Mouse (Mus musculus): ENCODE measurements at regions not wholly inside any gene's neighbourhood (a gene's known extent, or its start where the extent isn't known, plus 50 kb on each side); places are given as distances from the start of the nearest gene placed in this dataset.
A peak's percentile ranks its signal among the peaks of the same experiment; 100 is the strongest.

DNA sequence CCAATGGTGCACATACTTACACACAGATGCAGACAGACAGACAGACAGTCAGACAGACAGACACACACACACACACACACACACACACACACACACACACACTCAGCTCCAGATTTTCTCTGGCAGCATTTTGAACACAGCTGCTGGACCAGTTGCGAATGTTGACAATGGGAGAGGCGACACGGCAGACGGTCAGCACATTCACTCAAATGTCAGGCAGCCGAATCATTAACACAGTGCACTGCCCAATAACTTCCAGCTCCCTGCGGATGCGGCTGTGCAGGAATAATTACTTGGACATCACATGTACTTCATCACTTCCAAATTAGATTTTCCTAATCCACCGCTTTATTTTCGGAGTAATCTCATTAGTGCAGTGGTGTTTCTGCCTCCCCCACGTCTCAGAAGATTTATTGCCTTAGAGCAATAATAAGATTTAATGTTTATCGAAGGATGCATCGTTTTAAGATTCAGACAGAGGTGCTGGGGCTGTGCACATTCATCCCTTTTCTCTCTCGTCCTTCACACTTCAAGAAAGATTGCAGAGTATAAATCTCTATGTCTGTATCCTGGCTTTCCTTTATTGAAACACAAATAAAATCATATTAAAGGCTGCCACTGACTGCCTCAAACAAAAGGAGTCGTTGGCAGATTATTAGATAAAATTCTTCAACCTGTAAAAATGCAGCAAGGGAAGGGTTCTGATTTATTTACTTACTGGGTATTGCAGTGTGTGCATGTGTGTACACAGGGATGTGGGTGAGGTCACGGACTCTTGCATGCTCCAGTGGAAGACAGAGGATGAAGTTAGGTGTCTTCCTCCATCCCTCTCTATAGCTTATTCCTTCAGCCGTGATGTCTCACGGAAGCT, 70.9 kb upstream of the Gas2 start:
- peak; percentile 7 for DNase-seq (ENCODE audit: low spot score)

DNA sequence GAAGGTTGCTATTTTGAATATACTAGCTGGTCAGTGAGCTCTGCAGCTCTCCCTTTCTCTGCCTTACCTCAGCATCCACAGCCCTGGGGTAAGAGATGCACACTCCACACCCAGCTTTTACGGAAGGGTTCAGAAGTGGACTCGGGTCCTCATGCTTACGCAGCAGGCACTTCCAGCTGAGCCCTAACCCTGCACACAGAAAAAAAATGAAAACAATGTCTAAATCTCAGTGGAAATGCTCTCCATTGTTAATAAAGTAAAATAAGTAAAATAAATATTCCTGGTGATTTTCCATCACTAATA, 70.3 kb upstream of the Gas2 start:
- no peak for DNase-seq (ENCODE audit: low spot score)
